ENCODE assay signal across 25 mouse cellular contexts in the genomic region with DNA sequence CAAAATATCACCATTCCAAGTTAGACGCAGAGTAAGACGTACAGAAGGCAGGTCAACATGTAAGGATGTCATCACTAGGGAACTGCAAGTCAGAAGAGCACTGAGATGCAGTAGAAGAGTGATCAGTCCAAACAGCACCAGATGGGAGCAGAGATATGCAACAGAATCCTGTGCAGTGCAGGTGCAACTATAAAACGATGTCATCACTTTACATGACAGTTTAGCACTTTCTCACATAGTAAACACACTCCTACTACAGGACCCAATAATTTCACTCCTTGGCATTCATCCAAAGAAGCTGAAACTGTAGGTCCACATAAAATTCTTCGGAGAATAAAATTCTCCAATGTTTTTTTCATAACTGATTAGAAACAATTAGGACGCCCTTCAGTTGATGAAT.
"Had no signal": no experiment of that assay in that cellular context is flagged by ENCODE, and none has a peak within 500 bp of the region (broad histone marks: within the 10 kb centered on the region; RNA-seq: fewer than 3 reads in every experiment).

No protein-coding gene starts in this region.

- H3K9ac ChIP-seq: heart, embryonic 13.5 days; heart, embryonic 15.5 days; hindbrain, embryonic 13.5 days; hindbrain, embryonic 15.5 days; kidney, embryonic 15.5 days; limb, embryonic 15.5 days; liver, embryonic 12.5 days had no signal

- DNase-seq: gastrocnemius, postnatal 14 days; gastrocnemius, postnatal 36 days; heart, adult 11 months; heart, adult 2 months; heart, postnatal 14 days; heart, postnatal 36 days; kidney, adult 11 months; kidney, adult 2 months; kidney, adult 9 months; kidney, postnatal 14 days; kidney, postnatal 36 days; layer of hippocampus, adult 9-11 months; layer of hippocampus, postnatal 36 days; left cerebral cortex, postnatal 4 days had no signal

- H3K4me2 ChIP-seq: heart, embryonic 11.5 days; heart, embryonic 13.5 days; heart, embryonic 15.5 days; hindbrain, embryonic 13.5 days; hindbrain, embryonic 15.5 days; kidney, embryonic 15.5 days; limb, embryonic 15.5 days; liver, embryonic 12.5 days had no signal

- H3K4me1 ChIP-seq: heart, embryonic 13.5 days; heart, embryonic 15.5 days; hindbrain, embryonic 13.5 days; hindbrain, embryonic 15.5 days; kidney, embryonic 15.5 days; limb, embryonic 15.5 days; liver, embryonic 12.5 days had no signal

- ATAC-seq: hindbrain, postnatal 0 days; intestine, embryonic 16.5 days; liver, embryonic 12.5 days had no signal

- H3K36me3 ChIP-seq: heart, embryonic 13.5 days; heart, embryonic 15.5 days; hindbrain, embryonic 13.5 days; hindbrain, embryonic 15.5 days; kidney, embryonic 15.5 days; limb, embryonic 15.5 days; liver, embryonic 12.5 days had no signal

- H3K27ac ChIP-seq: heart, adult 2 months; heart, embryonic 13.5 days; heart, embryonic 15.5 days; hindbrain, embryonic 13.5 days; hindbrain, embryonic 15.5 days; hindbrain, postnatal 0 days; kidney, embryonic 15.5 days; kidney, postnatal 0 days; limb, embryonic 15.5 days; liver, embryonic 12.5 days had no signal

- H3K9me3 ChIP-seq: heart, embryonic 15.5 days; hindbrain, embryonic 15.5 days; limb, embryonic 15.5 days had no signal

- H3K4me3 ChIP-seq: heart, adult 2 months; heart, embryonic 13.5 days; heart, embryonic 15.5 days; hindbrain, embryonic 13.5 days; hindbrain, embryonic 15.5 days; kidney, embryonic 15.5 days; limb, embryonic 15.5 days; liver, embryonic 12.5 days had no signal

- H3K27me3 ChIP-seq: heart, embryonic 13.5 days; heart, embryonic 15.5 days; hindbrain, embryonic 13.5 days; hindbrain, embryonic 15.5 days; kidney, embryonic 15.5 days; limb, embryonic 15.5 days; liver, embryonic 12.5 days had no signal
